15 mouse cellular contexts compared by ENCODE assay signal in the genomic region with DNA sequence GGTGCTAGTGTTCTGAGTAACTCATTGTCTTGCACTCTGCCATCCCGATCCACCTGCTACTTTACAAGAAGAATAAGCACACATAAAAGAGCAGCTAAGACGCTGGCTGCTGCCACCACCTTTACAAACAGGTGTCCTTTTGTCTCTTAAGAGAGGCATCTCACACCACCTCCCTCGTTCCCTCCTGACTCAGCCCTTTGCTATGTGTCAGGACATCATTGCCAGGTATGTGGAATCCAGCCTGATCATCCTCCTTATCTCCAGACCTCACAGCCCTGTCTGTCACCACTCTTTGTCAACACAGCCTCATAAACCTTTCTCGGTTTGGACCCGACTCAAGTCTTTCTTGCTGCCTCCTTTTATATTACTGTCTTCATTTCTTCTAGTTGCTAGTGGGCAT. TPM values are rescaled to one million over a fixed set of nuclear protein-coding genes. Genes with fewer than 3 reads are reported as not detected.
"Had no signal": no experiment of that assay in that cellular context is flagged by ENCODE, and none has a peak within 500 bp of the region (broad histone marks: within the 10 kb centered on the region; RNA-seq: fewer than 3 reads in every experiment).

No protein-coding gene starts in this region.

- DNase-seq: heart, postnatal 36 days; heart, postnatal 4 days; kidney, adult 11 months; kidney, adult 18-20 months; kidney, adult 2 months; kidney, adult 8-10 months; kidney, adult 9 months; kidney, postnatal 10 days; kidney, postnatal 14 days; kidney, postnatal 25 days; kidney, postnatal 36 days; kidney, postnatal 4 days; layer of hippocampus, adult 9-11 months; layer of hippocampus, postnatal 36 days had no signal

RNA-seq across cellular contexts. Expression of a gene that starts 29.7 kb away (rescaled TPM):
- total RNA-seq: hematopoietic stem cell, adult 5-6 weeks had no signal
